Mouse (Mus musculus): ENCODE measurements at regions not wholly inside any gene's neighbourhood (a gene's known extent, or its start where the extent isn't known, plus 50 kb on each side); places are given as distances from the start of the nearest gene placed in this dataset.

DNA sequence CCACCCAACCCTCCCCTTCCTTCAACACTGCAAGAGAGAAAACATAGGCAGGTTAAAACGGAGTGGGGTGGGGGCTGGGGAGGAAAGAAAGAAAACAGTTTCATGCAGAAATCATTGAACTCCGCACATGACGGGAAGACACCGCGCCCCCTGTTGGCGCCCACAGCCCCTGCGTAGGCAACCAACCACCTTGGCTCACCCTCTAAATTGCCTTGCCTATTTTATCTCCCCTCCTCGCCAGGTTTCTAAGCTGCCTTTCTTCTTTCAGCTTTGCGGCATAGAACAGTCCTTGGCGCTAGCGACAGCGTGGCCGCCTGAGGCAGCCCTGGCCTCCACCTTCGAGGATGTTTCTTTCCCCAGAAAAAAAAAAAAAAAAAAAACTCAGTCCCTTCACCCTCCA, 211.1 kb upstream of the H2al1a start:
- peak; percentile 82 for DNase-seq (ENCODE audit: low read depth)
- no peak for TF ChIP-seq POLR2A (IDR thresholded peaks at IDR 0.05; ENCODE audit: borderline replicate concordance, extremely low read depth, insufficient read depth, insufficient read length, poor library complexity, severe bottlenecking)
- peak; percentile 64 for TF ChIP-seq CTCF (IDR thresholded peaks at IDR 0.05; ENCODE audit: borderline replicate concordance, extremely low read depth, insufficient read depth, insufficient read length)

DNA sequence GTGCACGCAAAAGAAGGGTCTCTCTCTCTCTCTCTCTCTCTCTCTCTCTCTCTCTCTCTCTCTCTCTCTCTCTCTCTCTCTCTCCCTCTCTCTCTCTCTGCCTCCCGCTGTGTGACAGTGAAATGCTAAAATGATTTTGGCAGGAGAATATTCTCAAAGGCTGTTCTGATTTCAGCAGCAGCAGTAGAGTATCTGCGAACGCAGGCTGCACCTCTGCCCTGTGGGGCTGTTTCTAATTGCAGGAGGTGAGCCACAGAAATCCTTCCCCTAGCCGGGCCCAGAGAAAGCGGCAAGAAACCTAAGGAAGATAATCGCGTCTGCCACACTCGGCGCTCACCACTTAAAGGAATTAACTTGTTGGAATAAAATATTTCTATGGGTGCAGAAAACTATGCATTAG, 210.6 kb upstream of the H2al1a start:
- DNase-seq (ENCODE audit: low read depth), result peak; percentile 63
- TF ChIP-seq CTCF (IDR thresholded peaks at IDR 0.05; ENCODE audit: borderline replicate concordance, extremely low read depth, insufficient read depth, insufficient read length) (no peak), POLR2A (IDR thresholded peaks at IDR 0.05; ENCODE audit: borderline replicate concordance, extremely low read depth, insufficient read depth, insufficient read length, poor library complexity, severe bottlenecking) (no peak)

DNA sequence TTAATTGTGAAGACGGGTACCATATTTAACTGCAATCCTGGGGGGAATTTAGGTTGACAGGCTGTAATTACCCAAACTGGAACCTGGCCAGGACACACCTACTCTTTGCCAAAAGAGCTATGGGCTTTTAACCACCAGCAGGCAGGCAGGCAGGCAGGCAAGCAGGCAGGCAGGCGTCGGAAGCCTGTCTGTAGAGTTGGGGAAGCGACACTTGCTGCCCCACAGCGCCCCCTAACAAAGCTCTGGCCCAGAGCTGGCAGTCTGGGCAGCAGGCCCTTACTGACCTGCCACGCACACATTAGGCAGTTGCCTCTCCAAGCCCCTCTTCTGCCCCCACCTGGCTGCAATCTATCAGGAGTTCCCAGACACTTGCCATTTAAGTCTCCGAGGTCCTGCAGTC, 208.6 kb upstream of the H2al1a start:
- TF ChIP-seq CTCF (IDR thresholded peaks at IDR 0.05; ENCODE audit: borderline replicate concordance, extremely low read depth, insufficient read depth, insufficient read length) (peak; percentile 47), POLR2A (IDR thresholded peaks at IDR 0.05; ENCODE audit: borderline replicate concordance, extremely low read depth, insufficient read depth, insufficient read length, poor library complexity, severe bottlenecking) (no peak)
- peak; percentile 87 for DNase-seq (ENCODE audit: low read depth)

DNA sequence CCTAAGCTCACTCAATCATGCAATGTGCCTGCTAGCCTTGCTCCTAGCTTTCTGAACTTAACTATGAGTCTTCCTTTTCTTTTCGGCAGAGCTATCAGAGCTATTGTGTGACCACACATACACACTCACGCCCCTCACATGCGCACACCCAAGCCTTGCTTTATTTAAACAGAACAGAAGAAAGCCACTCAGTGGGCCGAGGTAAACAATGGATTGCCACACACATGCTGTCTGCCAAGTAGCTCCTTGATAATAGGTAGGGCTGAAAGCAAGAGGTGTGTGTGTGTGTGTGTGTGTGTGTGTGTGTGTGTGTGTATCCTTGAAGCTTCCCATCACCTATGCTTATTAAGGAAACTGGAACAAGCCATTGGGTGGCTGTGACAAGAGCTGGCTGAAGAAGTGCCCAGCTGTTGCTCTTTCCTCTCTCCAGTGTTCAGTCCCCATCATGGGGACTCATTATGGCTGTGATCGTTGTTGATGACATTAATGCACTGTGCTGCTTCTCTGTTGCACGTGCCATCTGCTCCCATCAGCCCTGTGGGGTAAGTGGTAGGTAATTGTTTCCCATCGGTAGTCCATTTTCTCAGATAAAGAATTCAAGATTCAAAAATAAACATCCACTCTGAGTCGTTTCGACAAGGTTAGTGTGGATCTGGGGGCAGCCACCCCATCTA, 201.3 kb upstream of the H2al1a start:
- DNase-seq (ENCODE audit: low read depth), result peak; percentile 63

DNA sequence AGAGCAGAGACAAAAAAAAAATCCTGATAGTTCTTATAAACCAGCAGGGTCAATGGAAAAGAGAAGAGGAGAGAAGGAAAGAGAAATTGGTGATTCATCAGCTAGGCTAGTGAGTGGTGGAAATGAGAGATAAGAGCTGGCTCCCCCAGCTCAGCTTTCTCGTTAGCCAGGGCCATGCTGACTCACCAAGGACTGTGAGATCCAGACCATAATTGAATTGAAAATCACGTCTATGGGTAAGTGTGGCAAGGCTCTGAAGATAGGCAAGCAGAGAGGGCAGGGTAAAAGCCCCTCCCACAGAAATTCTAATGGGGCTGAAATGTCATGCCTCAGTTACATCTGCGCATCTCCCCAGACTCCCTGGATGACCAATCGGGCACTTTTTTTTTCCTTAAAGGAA, 200.7 kb upstream of the H2al1a start:
- TF ChIP-seq CTCF (IDR thresholded peaks at IDR 0.05; ENCODE audit: borderline replicate concordance, extremely low read depth, insufficient read depth, insufficient read length), result no peak
- no peak for TF ChIP-seq POLR2A (IDR thresholded peaks at IDR 0.05; ENCODE audit: borderline replicate concordance, extremely low read depth, insufficient read depth, insufficient read length, poor library complexity, severe bottlenecking)
- DNase-seq (ENCODE audit: low read depth), result peak; percentile 31

More for the DNA sequence above, 201.3 kb upstream of the H2al1a start:
- TF ChIP-seq CTCF (IDR thresholded peaks at IDR 0.05; ENCODE audit: borderline replicate concordance, extremely low read depth, insufficient read depth, insufficient read length), result no peak
- no peak for TF ChIP-seq POLR2A (IDR thresholded peaks at IDR 0.05; ENCODE audit: borderline replicate concordance, extremely low read depth, insufficient read depth, insufficient read length, poor library complexity, severe bottlenecking)

DNA sequence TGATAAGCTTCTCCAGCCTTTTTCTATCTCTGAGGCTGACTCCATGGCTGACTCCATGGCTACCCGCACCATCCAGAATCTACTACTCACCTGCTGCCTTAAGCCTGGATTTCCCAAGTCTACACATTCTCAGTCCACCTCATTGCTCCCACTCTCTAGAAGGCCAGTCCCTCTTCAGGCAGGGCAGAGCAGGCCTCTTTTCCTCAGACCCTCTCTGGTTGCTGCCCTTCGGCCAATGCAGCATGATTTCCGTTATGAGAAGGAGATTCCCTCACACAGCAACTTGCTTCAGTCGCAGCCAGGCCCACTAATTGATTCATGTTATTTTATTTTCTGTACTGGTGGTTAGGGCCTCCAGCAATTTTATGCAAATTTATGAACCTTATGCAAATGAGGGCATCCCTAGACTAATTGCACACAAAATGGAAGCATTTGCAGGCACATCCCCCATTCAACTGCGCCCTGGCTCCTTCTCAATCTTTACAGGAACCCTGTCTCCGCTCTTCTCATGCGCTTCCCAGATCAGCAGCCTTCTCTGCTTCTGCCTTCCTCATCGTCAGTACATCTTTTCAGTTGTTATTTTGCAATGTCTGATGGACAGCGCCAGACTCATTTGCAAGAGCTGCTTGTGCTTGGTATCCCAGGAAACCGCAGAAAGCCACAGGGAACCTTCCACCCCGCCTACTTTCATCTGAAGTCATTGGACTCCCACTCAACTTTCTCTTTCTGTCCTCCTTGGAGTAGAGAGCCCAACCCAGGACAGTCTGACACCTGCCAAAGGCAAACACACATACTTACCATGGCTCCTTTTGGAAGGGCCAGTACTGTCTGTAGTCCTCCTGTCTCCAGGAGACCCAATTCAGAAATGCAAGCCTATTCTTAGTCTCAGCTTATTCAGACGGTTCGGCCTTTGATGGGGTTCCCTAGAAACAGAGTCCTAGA, 199.6 kb upstream of the H2al1a start:
- DNase-seq (ENCODE audit: low read depth), result peak; percentile 86
- no peak for TF ChIP-seq CTCF (IDR thresholded peaks at IDR 0.05; ENCODE audit: borderline replicate concordance, extremely low read depth, insufficient read depth, insufficient read length)
- no peak for TF ChIP-seq POLR2A (IDR thresholded peaks at IDR 0.05; ENCODE audit: borderline replicate concordance, extremely low read depth, insufficient read depth, insufficient read length, poor library complexity, severe bottlenecking)

DNA sequence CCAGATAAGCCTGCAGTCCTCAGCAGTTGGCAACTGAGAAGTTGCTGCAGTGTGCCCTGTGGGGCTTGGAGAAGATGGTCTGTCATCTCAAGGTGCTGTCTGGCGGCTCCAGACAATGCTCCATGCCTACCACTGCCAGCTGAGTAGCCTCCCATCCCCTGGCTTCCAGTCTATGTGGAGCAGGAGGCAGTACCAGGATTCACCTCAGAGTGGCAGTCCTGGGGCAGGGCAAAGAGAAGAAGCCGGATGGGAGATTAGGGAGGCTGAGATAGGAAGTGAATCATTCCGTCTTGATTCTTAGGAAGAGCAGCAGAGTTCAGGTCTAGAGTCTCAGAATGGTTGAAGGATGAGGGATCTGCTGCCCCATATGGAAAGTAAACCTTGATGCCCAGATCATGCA, 198.1 kb upstream of the H2al1a start:
- DNase-seq (ENCODE audit: low read depth), result no peak
- no peak for TF ChIP-seq POLR2A (IDR thresholded peaks at IDR 0.05; ENCODE audit: borderline replicate concordance, extremely low read depth, insufficient read depth, insufficient read length, poor library complexity, severe bottlenecking)
- TF ChIP-seq CTCF (IDR thresholded peaks at IDR 0.05; ENCODE audit: borderline replicate concordance, extremely low read depth, insufficient read depth, insufficient read length), result peak; percentile 31; the same call in 1 of the 2 replicates

DNA sequence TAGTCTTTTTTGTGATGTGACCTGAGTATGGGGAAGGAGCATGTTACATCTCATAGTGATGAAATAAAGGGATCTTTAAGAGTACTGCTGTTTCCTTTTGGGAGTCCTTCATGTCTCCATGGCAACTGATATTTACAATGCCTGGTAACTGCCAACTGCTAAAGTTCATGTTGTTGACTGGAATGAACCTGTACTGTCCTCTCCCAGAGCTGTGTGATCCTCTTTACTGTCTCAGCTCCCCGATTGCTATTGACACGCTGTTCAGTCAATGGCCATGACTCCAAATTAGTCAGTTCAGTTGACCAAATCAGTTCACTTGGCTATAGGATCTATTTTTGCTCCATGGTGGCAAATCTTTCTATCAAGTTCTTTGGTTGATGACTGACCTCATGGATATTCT, 167.8 kb upstream of the H2al1a start:
- DNase-seq (ENCODE audit: low read depth), result peak; percentile 6
- TF ChIP-seq POLR2A (IDR thresholded peaks at IDR 0.05; ENCODE audit: borderline replicate concordance, extremely low read depth, insufficient read depth, insufficient read length, poor library complexity, severe bottlenecking), result no peak
- TF ChIP-seq CTCF (IDR thresholded peaks at IDR 0.05; ENCODE audit: borderline replicate concordance, extremely low read depth, insufficient read depth, insufficient read length), result no peak

DNA sequence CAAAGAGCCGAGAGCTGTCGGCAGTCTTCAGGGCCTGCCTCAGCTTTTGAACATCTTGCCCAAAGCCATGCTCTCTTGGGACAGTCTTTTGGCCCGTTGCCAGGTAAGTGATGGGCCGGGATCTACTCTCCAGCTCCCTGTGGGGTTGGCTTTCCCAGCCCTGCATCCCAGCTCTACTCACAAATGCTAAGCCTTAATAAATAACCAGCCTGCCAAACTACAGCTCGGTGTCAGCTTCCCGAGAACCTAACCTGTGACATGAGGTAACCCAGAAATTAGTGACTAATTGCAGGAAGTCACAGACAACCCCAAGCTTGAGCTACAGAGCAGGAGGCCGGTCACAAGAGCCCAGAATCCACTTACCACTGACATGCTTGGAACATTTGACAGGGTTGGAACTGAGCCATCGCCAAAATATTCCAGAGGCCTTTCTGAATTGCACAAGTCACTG, 159.1 kb upstream of the H2al1a start:
- peak; percentile 56 for DNase-seq (ENCODE audit: low read depth)
- TF ChIP-seq POLR2A (IDR thresholded peaks at IDR 0.05; ENCODE audit: borderline replicate concordance, extremely low read depth, insufficient read depth, insufficient read length, poor library complexity, severe bottlenecking), result no peak
- no peak for TF ChIP-seq CTCF (IDR thresholded peaks at IDR 0.05; ENCODE audit: borderline replicate concordance, extremely low read depth, insufficient read depth, insufficient read length)

DNA sequence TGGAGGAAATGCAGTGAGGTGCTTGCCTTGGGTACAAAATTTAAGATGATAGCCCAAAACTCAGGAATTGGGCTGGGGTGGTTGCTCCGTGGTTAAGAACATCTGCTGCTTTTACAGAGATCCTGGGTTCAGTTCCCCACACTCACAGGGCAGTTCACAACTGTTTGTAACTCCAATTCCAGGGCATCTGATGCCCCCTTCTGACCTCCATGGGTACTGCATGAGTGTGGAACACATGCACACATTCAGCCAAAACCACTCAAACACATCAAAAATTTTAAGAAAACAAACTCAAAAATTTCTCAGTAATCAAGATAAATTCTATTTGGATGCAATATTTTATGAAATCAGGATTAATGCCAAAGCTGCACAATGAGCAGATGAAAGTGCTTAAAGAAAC, 157.8 kb upstream of the H2al1a start:
- TF ChIP-seq POLR2A (IDR thresholded peaks at IDR 0.05; ENCODE audit: borderline replicate concordance, extremely low read depth, insufficient read depth, insufficient read length, poor library complexity, severe bottlenecking) (no peak), CTCF (IDR thresholded peaks at IDR 0.05; ENCODE audit: borderline replicate concordance, extremely low read depth, insufficient read depth, insufficient read length) (no peak; the same call in 1 of the 2 replicates)
- no peak for DNase-seq (ENCODE audit: low read depth)

DNA sequence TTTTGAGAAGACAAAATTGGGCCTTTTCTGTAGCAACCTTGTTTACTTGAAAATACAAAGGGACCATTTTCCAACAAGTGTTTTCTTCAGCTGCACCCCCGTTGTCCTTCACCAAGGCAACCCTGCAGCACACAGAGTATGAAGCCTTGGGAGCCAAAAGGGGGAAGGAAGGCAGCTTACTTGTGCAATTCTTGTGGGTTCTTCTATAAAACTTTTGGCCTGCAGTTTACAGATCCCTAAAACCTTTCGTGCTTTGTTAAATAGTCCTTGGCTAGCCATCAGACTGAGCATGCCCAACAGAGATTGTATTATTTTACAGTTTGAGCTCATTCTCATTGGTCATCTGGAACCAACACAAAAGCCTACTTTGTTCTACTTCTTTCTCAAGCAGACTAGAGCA, 140.6 kb upstream of the H2al1a start:
- TF ChIP-seq POLR2A (IDR thresholded peaks at IDR 0.05; ENCODE audit: borderline replicate concordance, extremely low read depth, insufficient read depth, insufficient read length, poor library complexity, severe bottlenecking), result no peak
- no peak for TF ChIP-seq CTCF (IDR thresholded peaks at IDR 0.05; ENCODE audit: borderline replicate concordance, extremely low read depth, insufficient read depth, insufficient read length)
- DNase-seq (ENCODE audit: low read depth), result peak; percentile 58

Measured in brain, embryonic 14.5 days (tissue).